Mouse (Mus musculus): ENCODE measurements at regions not wholly inside any gene's neighbourhood (a gene's known extent, or its start where the extent isn't known, plus 50 kb on each side); places are given as distances from the start of the nearest gene placed in this dataset.

DNA sequence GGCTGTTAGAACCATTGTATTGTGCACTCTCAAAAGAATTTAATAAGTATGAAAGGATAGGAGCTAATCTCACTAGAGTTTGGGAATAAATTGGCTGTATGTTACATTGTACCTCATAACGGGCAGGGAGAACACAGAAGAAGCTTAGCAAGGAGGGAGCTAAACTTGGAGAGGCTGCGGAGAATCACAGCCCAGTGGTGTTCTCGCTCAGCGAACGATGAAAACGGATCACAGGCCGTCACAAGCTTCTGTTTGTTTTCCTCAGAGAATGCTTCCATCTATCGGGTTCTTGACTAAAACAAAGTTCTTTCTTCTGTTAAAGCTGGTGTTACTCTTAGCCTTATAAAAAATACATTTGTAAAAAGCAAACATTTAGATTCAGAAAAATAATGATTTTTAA is 178.2 kb upstream of the Rnd3 start:
- TF ChIP-seq USF1 (IDR thresholded peaks at IDR 0.05; ENCODE audit: low read depth): no peak
- TF ChIP-seq CTCF (IDR thresholded peaks at IDR 0.05; ENCODE audit: control insufficient read depth, insufficient read depth, insufficient read length): no peak
- no peak for TF ChIP-seq MYOG (IDR thresholded peaks at IDR 0.05; ENCODE audit: control insufficient read depth, extremely low read depth, insufficient read length)
- TF ChIP-seq MYOD1 (IDR thresholded peaks at IDR 0.05; ENCODE audit: control insufficient read depth, insufficient read length, low read depth): no peak

Data from C2C12 (cell line).